Mouse (Mus musculus) lung, adult 18-20 months (tissue): ENCODE measurements around the gene Fancd2.

Source experiments
- DNase-seq, 2 experiments: peaks; one replicate each; pipeline ENCODE4 v3.0.0; 2022; ENCODE audit warnings: mixed read lengths in 2 of 2

The Fancd2 gene

GRCm38 (mm10) chr6:113530932-113531839 lies at the start of gene Fancd2, which contains the start of gene Emc3:
TSS of gene Fancd2 (plus strand) at chr6:113531682.
TSS of gene Emc3 (minus strand) at chr6:113531652.
- peak; percentile 87 to 88 for DNase-seq

GRCm38 (mm10) chr6:113482477-113483099 lies 48.9 kb upstream of the Fancd2 start:
- DNase-seq: peak; percentile 38 to 39

- DNase-seq: peak; percentile 97 to 98
These were observed 48.3 kb upstream of the Fancd2 start, which contains the start of gene Creld1 for GRCm38 (mm10) chr6:113483100-113483615. TSS of gene Creld1 (plus strand) at chr6:113483297.

GRCm38 (mm10) chr6:113483729-113484128 lies 47.8 kb upstream of the Fancd2 start:
- peak in 1 of 2 experiments; percentile 21 for DNase-seq

- peak; percentile 71 to 81 for DNase-seq
These were observed 44.3 kb upstream of the Fancd2 start for GRCm38 (mm10) chr6:113487125-113487576.

- no peak for DNase-seq
These were observed 42.1 kb upstream of the Fancd2 start for GRCm38 (mm10) chr6:113489410-113489809.

GRCm38 (mm10) chr6:113492101-113492864 lies 39.2 kb upstream of the Fancd2 start:
- DNase-seq: no peak

- peak; percentile 81 to 82 for DNase-seq
These were observed 37.2 kb upstream of the Fancd2 start for GRCm38 (mm10) chr6:113494258-113494788.

GRCm38 (mm10) chr6:113495071-113495675 lies 36.3 kb upstream of the Fancd2 start:
- DNase-seq: no peak

- DNase-seq: no peak
These were observed 32.1 kb upstream of the Fancd2 start for GRCm38 (mm10) chr6:113499346-113499745.

GRCm38 (mm10) chr6:113501388-113502084 lies 29.9 kb upstream of the Fancd2 start, which contains the start of gene Prrt3:
TSS of gene Prrt3 (minus strand) at chr6:113501931.
- no peak for DNase-seq

- DNase-seq: no peak
These were observed 28.7 kb upstream of the Fancd2 start for GRCm38 (mm10) chr6:113502801-113503200.

GRCm38 (mm10) chr6:113505689-113506088 lies 25.8 kb upstream of the Fancd2 start:
- DNase-seq: no peak

GRCm38 (mm10) chr6:113507130-113507529 lies 24.4 kb upstream of the Fancd2 start:
- no peak for DNase-seq

- no peak for DNase-seq
These were observed 23.1 kb upstream of the Fancd2 start for GRCm38 (mm10) chr6:113508272-113508946.

GRCm38 (mm10) chr6:113508947-113509280 lies 22.6 kb upstream of the Fancd2 start:
- DNase-seq: no peak

- DNase-seq: no peak
These were observed 17.5 kb upstream of the Fancd2 start for GRCm38 (mm10) chr6:113513944-113514343.

- no peak for DNase-seq
These were observed 16.9 kb upstream of the Fancd2 start for GRCm38 (mm10) chr6:113514600-113514999.

GRCm38 (mm10) chr6:113517434-113518080 lies 13.9 kb upstream of the Fancd2 start:
- no peak for DNase-seq

- DNase-seq: no peak
These were observed 9.2 kb upstream of the Fancd2 start for GRCm38 (mm10) chr6:113522310-113522709.
